Mouse (Mus musculus) liver, postnatal 0 days (tissue): ENCODE measurements around the gene Olfr695.

Source experiments
- CTCF ChIP-seq: sonication (generic); IDR thresholded peaks from 2 replicates; pipeline ENCODE4 v1.5.1; 2016; ENCODE audit warnings: antibody characterized with exemption, low read depth
- EP300 ChIP-seq: IDR thresholded peaks from 2 replicates; pipeline ENCODE4 v1.6.1; 2016; ENCODE audit warnings: antibody characterized with exemption, low read depth, mild to moderate bottlenecking

GRCm38 (mm10) chr7:106692976-106693375 lies 23.2 kb downstream of the Olfr695 start:
- TF ChIP-seq CTCF (no peak), EP300 (no peak)
